Mouse (Mus musculus): ENCODE results near the gene Nicn1.
A peak's percentile ranks its signal among the peaks of the same experiment; 100 is the strongest.

The Nicn1 gene

GRCm38 (mm10) chr9:108338886-108339781 is 48.9 kb downstream of the Nicn1 start, which contains the start of gene Gpx1:
Gpx1 (plus strand) TSS chr9:108338903.
- DNase-seq (ENCODE audit: low read depth) = peak; percentile 98

GRCm38 (mm10) chr9:108339886-108340257 is 49.6 kb downstream of the Nicn1 start:
- peak; percentile 41 for DNase-seq (ENCODE audit: low read depth)

GRCm38 (mm10) chr9:108340258-108341138 is 50.3 kb downstream of the Nicn1 start:
- DNase-seq (ENCODE audit: low read depth) = peak; percentile 83

GRCm38 (mm10) chr9:108341139-108341475 is 50.9 kb downstream of the Nicn1 start:
- DNase-seq (ENCODE audit: low read depth) = no peak

GRCm38 (mm10) chr9:108341801-108342200 is 51.6 kb downstream of the Nicn1 start:
- no peak for DNase-seq (ENCODE audit: low read depth)

- no peak for DNase-seq (ENCODE audit: low read depth)
These were observed 52.1 kb downstream of the Nicn1 start for GRCm38 (mm10) chr9:108342301-108342831.

- no peak for DNase-seq (ENCODE audit: low read depth)
These were observed 53.1 kb downstream of the Nicn1 start for GRCm38 (mm10) chr9:108343331-108343730.

GRCm38 (mm10) chr9:108343835-108344234 is 53.6 kb downstream of the Nicn1 start:
- peak; percentile 46 for DNase-seq (ENCODE audit: low read depth)

- DNase-seq (ENCODE audit: low read depth) = no peak
These were observed 54.2 kb downstream of the Nicn1 start for GRCm38 (mm10) chr9:108344471-108344870.

All from c-Kit-positive CD71-positive TER-119-negative erythroid progenitor cells, embryonic 14.5 days (primary cell).